Mouse (Mus musculus) heart, embryonic 11.5 days (tissue): Measurements from ENCODE around the gene Lypd6b. TPM values are rescaled to one million over a fixed set of nuclear protein-coding genes. Genes with fewer than 3 reads are reported as not detected.

Source experiments
- ATAC-seq: fragments of 200-750 bp; cut with Nextera tagmentation; replicated peaks from 2 replicates; pipeline ENCODE4 v1.8.0; 2017; ENCODE audit warnings: moderate library complexity; ENCODE audit not compliant: insufficient number of reproducible peaks, low FRiP score, low TSS enrichment
- H3K27ac ChIP-seq: fragments of 300-500 bp; sonication (generic); 2 replicates; pipeline ENCODE4 v1.5.1; 2014; ENCODE audit warnings: mild to moderate bottlenecking, low read depth, low read length
- H3K27me3 ChIP-seq: fragments of 300-500 bp; sonication (generic); 2 replicates; pipeline ENCODE4 v1.6.1; 2014; ENCODE audit warnings: mild to moderate bottlenecking, low read length, mixed read lengths; ENCODE audit not compliant: control insufficient read depth, insufficient read depth
- H3K36me3 ChIP-seq: fragments of 300-500 bp; sonication (generic); 2 replicates; pipeline ENCODE4 v1.6.1; 2014; ENCODE audit warnings: mild to moderate bottlenecking, low read length, moderate library complexity, mixed read lengths; ENCODE audit not compliant: control insufficient read depth, insufficient read depth
- H3K4me1 ChIP-seq: fragments of 300-500 bp; sonication (generic); 2 replicates; pipeline ENCODE4 v1.6.1; 2014; ENCODE audit warnings: low read length; ENCODE audit not compliant: control insufficient read depth, insufficient read depth
- H3K4me2 ChIP-seq: fragments of 300-500 bp; sonication (generic); 2 replicates; pipeline ENCODE4 v1.6.1; 2014; ENCODE audit warnings: mild to moderate bottlenecking, moderate library complexity
- H3K4me3 ChIP-seq: fragments of 300-500 bp; sonication (generic); 2 replicates; pipeline ENCODE4 v1.5.1; 2014; ENCODE audit warnings: low read depth, low read length
- H3K9ac ChIP-seq: fragments of 300-500 bp; sonication (generic); 2 replicates; pipeline ENCODE4 v1.6.1; 2014; ENCODE audit warnings: mild to moderate bottlenecking, low read depth, low read length, moderate library complexity
- H3K9me3 ChIP-seq: fragments of 300-500 bp; sonication (generic); replicated peaks from 2 replicates; pipeline ENCODE4 v1.6.1; 2016; ENCODE audit warnings: low read length; ENCODE audit not compliant: control insufficient read depth
- WGBS: fragments of 180-500 bp; shearing (Covaris S2); extraction: QIAGEN DNeasy Blood & Tissue Kit; methylation state at CpG from one replicate; pipeline ENCODE4 v1.1.7; 2014; ENCODE audit not compliant: insufficient replicate concordance; 5-methylcytosine and 5-hydroxymethylcytosine counted together
- polyA plus RNA-seq: library from polyadenylated mRNA; unstranded; fragments of >200 nt; fragmentation: Nextera tagmentation; extraction: Ambion mirVana; gene quantifications from 2 replicates; pipeline ENCODE4 v1.2.1, GENCODE M21; 2014

Gene Lypd6b
- polyA plus RNA-seq, 1 experiment from 2014 or later = 1.3 TPM

DNA sequence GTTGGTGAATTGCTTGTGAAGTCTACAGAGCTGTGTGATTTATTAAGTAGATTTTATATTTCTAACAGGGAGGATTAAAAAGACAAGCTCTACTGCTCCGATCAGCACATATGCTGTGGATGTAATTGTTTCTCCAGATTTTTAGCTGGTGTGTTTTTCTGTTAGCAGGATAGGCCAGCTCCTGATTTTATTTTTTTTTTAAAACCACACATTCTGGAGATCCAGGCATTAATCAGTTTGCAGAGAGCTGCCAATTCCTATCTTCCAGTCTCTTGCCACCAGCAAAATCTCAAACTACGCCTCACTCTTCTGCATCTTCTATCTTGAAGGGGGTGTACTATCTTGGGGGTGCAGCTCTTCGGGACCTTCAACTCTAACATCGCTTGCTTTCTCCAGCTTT lies 130.6 kb downstream of the Lypd6b start:
- no peak for ATAC-seq
- Histone ChIP-seq H3K4me1 (no peaks in the 10 kb centered on the region), H3K27me3 (no peaks in the 10 kb centered on the region), H3K4me2 (no peak overlapping the region), H3K36me3 (no peaks in the 10 kb centered on the region), H3K4me3 (no peak overlapping the region), H3K9me3 (no peaks in the 10 kb centered on the region), H3K9ac (no peak overlapping the region), H3K27ac (no peak overlapping the region)
- 71% methylated on average over 4 of the region's 4 CpGs for WGBS

DNA sequence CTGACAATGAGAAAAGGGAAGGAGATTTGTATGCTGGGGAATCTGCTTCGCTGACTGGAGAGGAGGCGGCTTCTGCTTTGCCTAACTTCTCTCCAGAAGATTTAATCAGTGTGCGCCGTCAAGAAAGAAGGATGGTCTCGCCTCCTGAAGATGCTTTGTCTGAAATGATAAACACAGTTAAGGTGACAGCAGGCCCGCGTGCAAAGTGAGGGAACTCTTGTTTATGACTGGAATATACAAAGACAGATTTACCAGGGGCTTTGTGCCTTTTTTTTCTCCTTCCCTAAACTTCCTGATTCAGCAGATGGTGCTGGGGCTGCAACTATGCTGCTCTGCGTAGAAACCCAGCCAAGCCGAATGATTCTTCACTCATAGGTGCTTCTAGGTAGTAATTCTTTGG lies 131.2 kb downstream of the Lypd6b start:
- Histone ChIP-seq H3K9me3 (no peaks in the 10 kb centered on the region), H3K36me3 (no peaks in the 10 kb centered on the region), H3K27me3 (no peaks in the 10 kb centered on the region), H3K4me1 (no peaks in the 10 kb centered on the region), H3K4me2 (no peak overlapping the region), H3K9ac (no peak overlapping the region), H3K27ac (no peak overlapping the region), H3K4me3 (no peak overlapping the region)
- whole genome bisulfite sequencing = 38% methylated on average over 9 of the region's 9 CpGs
- no peak for ATAC-seq

DNA sequence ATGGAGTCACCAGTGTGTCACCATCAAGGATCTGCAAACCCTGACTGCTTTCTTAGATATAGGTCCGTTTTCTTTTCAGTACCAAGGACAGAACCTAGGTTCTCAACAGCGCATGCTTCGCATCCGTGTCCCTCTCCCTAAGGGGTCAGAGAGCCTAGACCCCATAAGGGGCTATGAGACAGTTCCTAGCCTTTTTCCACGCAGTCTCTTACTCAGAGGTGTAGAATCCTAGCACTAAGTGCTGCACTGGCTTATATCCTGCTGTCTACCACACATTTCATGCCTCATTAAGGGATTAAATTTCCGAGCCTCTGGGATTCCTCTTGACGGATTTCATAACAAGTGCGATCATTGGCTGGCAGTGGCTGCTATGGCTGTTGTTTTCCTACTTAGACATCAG lies 134.5 kb downstream of the Lypd6b start:
- H3K4me3 ChIP-seq = no peak overlapping the region
- H3K27me3 ChIP-seq = no peaks in the 10 kb centered on the region
- no peak overlapping the region for H3K4me2 ChIP-seq
- H3K9ac ChIP-seq = no peak overlapping the region
- no peak overlapping the region for H3K27ac ChIP-seq
- ATAC-seq = no peak
- H3K9me3 ChIP-seq = no peaks in the 10 kb centered on the region
- 56% methylated on average over 8 of the region's 8 CpGs for WGBS
- H3K36me3 ChIP-seq = no peaks in the 10 kb centered on the region
- no peaks in the 10 kb centered on the region for H3K4me1 ChIP-seq

DNA sequence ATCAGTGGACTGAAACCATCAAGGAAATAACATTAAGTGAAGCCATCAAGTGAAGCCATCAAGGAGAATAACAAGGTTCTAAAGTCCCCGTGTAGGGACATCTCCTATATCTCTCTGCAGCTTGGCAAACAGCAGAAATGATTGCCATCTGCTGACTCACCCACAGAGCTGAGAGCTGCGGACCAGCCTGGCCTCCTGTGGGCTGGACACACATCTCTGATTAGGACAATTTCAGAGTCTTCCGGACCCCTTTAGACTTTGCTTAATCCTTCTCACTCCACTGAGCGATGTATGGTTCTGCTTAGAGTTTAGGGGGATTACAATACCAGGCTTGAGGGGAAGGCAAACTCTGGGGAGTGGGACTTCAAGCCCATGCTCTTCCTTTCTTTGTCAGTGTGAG lies 135.3 kb downstream of the Lypd6b start:
- no peaks in the 10 kb centered on the region for H3K9me3 ChIP-seq
- no peaks in the 10 kb centered on the region for H3K4me1 ChIP-seq
- H3K27ac ChIP-seq = no peak overlapping the region
- 65% methylated on average over 4 of the region's 4 CpGs for WGBS
- no peaks in the 10 kb centered on the region for H3K27me3 ChIP-seq
- no peak overlapping the region for H3K4me2 ChIP-seq
- no peak for ATAC-seq
- no peak overlapping the region for H3K9ac ChIP-seq
- H3K4me3 ChIP-seq = no peak overlapping the region
- no peaks in the 10 kb centered on the region for H3K36me3 ChIP-seq

DNA sequence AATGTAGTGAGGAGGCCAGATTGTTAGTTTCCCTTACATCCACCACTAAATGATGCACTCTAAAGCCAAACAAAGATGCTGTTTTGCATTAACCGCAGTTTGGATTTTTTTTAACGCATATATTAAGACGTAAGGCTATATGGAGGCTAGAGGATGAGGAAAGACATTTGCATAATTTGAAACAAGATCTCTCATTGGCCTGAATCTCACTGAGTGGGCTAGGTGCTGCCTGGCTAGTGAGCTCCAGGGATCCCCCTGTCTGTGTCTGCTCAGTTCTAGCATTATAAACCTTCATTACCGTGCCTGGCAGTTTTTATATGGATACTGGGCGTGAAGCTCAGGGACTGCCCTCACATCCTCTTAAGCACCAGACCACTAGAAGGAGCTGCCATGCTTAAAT lies 138.7 kb downstream of the Lypd6b start:
- Histone ChIP-seq H3K36me3 (no peaks in the 10 kb centered on the region), H3K9ac (no peak overlapping the region), H3K4me1 (no peaks in the 10 kb centered on the region), H3K9me3 (no peaks in the 10 kb centered on the region), H3K4me3 (no peak overlapping the region), H3K27ac (no peak overlapping the region), H3K27me3 (no peaks in the 10 kb centered on the region), H3K4me2 (no peak overlapping the region)
- 69% methylated on average over 5 of the region's 5 CpGs for WGBS
- no peak for ATAC-seq

DNA sequence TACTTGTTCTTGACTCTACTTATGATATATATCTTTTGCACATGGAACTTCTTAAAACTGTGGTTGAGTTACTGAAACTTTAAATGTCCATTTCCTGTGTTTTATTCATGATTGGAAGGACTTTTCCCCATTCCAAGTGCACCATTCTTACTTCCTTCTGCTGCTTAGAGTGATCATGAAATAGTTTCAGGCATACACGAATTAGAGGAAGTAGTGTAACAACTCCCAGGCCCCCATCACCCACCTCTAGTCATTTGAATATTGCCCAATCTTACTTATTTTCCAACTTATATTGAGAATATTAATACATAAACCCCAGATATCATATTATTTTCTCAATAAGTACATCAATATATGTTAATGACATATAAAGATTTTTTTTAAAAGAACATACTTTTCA lies 139.9 kb downstream of the Lypd6b start:
- Histone ChIP-seq H3K9me3 (no peaks in the 10 kb centered on the region), H3K4me1 (no peaks in the 10 kb centered on the region), H3K4me2 (no peak overlapping the region), H3K36me3 (no peaks in the 10 kb centered on the region), H3K9ac (no peak overlapping the region), H3K4me3 (no peak overlapping the region), H3K27ac (no peak overlapping the region), H3K27me3 (no peaks in the 10 kb centered on the region)
- 64% methylated on average over 1 of the region's 1 CpGs for WGBS
- no peak for ATAC-seq

DNA sequence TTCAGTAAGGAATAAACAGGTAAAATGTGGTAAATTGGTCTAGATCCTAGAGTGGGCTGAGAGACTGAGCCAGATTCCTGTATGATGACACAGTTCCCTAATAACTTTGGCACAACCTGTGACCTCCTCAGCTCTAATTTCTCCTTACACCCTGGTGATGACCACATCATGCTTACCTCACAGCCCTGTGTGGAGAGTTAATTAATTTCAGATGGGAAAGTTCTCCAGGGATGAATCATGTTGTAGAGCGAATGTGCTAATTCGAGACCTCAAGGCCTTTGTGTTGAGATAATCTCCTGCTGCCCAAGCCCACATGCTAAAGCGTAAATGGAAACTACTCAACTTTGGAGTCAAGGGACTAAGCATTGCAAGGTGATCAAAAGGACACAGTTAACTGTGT lies 142.4 kb downstream of the Lypd6b start:
- no peak overlapping the region for H3K9ac ChIP-seq
- no peaks in the 10 kb centered on the region for H3K9me3 ChIP-seq
- ATAC-seq = no peak
- H3K4me2 ChIP-seq = no peak overlapping the region
- no peaks in the 10 kb centered on the region for H3K27me3 ChIP-seq
- no peak overlapping the region for H3K4me3 ChIP-seq
- no peak overlapping the region for H3K27ac ChIP-seq
- no peaks in the 10 kb centered on the region for H3K36me3 ChIP-seq
- WGBS = 70% methylated on average over 3 of the region's 3 CpGs
- H3K4me1 ChIP-seq = no peaks in the 10 kb centered on the region

DNA sequence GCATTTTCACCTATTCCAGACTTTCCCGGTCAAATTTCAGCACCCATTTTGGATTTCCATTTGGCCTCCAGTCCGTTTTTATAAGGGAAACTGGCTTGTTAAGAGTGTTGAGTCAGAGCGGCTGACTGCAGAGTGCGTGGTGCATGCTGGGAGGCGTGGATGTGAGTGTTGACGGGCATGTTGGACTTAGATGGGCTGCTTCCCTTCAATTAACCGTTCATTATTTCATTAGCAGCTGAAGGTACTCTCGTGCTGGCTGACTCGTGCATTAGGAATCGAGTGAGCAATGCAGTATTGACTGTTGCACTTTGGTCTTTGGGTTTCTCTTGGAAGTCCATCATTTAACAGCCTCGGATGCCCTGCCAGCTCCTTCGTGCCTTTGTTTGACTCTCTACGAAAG lies 150.1 kb downstream of the Lypd6b start:
- Histone ChIP-seq H3K4me2 (no peak overlapping the region), H3K9ac (no peak overlapping the region), H3K4me1 (no peaks in the 10 kb centered on the region), H3K27ac (no peak overlapping the region), H3K9me3 (no peaks in the 10 kb centered on the region), H3K27me3 (no peaks in the 10 kb centered on the region), H3K36me3 (no peaks in the 10 kb centered on the region), H3K4me3 (no peak overlapping the region)
- 65% methylated on average over 13 of the region's 13 CpGs for WGBS
- ATAC-seq = no peak

DNA sequence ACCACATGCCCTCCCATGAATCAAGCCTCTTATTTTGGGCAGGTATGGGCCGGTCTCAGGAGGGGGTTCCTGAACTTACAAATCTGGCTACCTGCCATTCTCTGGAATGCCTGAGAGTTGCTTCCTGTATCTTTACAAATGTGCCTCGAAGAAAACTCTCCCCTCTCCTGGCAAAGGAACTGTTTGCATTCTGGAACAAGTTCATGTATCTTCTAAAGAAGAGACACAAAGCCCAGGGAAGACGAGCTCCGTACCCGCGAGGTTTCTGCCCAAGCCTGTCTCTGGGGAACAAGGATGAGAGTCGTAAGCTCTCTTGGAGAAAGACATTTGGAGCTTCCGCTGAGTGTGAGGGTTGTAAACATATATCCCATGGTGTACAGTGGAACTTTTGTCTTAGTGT lies 150.8 kb downstream of the Lypd6b start:
- WGBS = 77% methylated on average over 8 of the region's 8 CpGs
- no peaks in the 10 kb centered on the region for H3K27me3 ChIP-seq
- no peaks in the 10 kb centered on the region for H3K9me3 ChIP-seq
- no peak overlapping the region for H3K4me2 ChIP-seq
- H3K27ac ChIP-seq = no peak overlapping the region
- H3K36me3 ChIP-seq = no peaks in the 10 kb centered on the region
- no peak overlapping the region for H3K9ac ChIP-seq
- H3K4me3 ChIP-seq = no peak overlapping the region
- no peak for ATAC-seq
- H3K4me1 ChIP-seq = no peaks in the 10 kb centered on the region
